Mouse (Mus musculus): Measurements from ENCODE around the gene Fgfr2. TPM values are rescaled to one million over a fixed set of nuclear protein-coding genes. Genes with fewer than 3 reads are reported as not detected.

The Fgfr2 gene
- polyA plus RNA-seq, 1 experiment from 2014 or later: 92.0 TPM

DNA sequence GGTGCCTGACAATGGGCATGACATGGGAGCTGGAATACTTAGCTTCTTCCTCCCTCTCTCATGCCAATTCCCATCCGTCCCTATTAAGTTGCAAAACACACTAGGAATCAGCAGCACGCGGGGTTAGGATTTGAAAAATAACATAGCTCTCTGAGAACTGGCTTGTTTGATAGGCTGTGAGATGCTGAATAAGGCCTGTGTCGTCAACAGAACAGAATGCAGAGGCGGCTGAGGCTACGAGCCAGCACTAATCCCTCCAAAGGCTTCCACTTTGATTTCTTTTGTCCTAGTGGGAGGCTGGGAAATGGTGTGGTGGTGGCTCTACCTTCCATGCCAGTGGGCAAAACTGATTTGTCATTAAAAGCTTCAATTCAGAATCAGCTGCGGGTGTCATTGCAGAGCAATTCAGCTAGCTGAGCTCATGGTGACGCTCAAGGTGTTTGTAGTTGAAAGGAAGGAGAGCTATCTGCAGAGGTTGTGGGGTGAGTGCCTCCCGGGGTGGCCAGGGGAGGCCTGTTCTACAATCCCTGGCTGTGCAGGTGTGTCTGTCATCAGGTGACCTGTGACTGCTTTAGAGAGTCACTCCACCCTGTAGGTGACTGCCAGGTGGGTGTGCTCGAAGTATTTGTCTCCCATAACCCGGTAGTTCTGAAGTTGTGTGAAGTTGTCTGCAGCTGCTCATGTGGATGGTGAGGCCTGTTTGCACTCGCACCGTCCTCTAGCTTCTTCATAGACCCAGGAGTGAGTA is 2532.9 kb downstream of the Fgfr2 start:
- 30% methylated on average over 13 of the region's 13 CpGs for WGBS
- Histone ChIP-seq H3K4me1 (ENCODE audit: control insufficient read depth, insufficient read depth, low read length) (peaks cover 15% of the 10 kb centered on the region), H3K4me3 (ENCODE audit: low read depth, low read length) (no peak overlapping the region), H3K9me3 (ENCODE audit: control insufficient read depth, low read length) (no peaks in the 10 kb centered on the region), H3K9ac (ENCODE audit: low read length) (no peak overlapping the region), H3K4me2 (no peak overlapping the region), H3K27me3 (ENCODE audit: control insufficient read depth, insufficient read depth, low read length) (no peaks in the 10 kb centered on the region), H3K27ac (ENCODE audit: low read depth, low read length) (no peak overlapping the region), H3K36me3 (ENCODE audit: control insufficient read depth, insufficient read depth, low read length) (no peaks in the 10 kb centered on the region)
- DNase-seq (ENCODE audit: low spot score, missing footprints): peak; percentile 85
- no peak for ATAC-seq (ENCODE audit: low FRiP score)

DNA sequence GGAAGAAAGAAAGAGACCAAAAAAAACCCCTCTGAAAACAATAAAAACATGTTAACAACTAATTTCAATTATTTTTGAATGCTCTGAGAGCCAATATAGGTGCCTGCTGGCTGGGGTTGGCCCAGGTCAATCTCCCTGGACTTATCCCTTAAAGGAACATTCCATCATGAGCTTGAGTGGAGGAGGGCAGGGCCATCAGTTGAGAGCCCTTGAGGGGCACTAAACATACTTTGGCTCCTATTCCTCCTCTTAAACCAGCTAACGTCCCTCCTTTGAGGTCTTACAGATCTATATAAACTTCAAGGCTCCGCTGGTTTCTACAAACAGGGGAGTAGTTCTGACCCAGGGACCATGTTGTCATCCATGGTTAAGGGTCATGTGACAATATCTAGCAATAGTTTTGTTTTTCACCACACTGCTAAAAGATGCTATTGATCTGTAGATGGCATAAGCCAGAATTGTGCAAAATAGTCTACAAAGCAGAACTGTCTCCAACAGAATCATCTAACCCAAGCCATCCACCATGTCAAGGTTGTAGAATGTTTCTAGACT is 2536.6 kb downstream of the Fgfr2 start:
- DNase-seq (ENCODE audit: low spot score, missing footprints) (peak; percentile 79), ATAC-seq (ENCODE audit: low FRiP score) (no peak)
- Histone ChIP-seq H3K4me2 (no peak overlapping the region), H3K4me1 (ENCODE audit: control insufficient read depth, insufficient read depth, low read length) (peaks cover 15% of the 10 kb centered on the region), H3K9ac (ENCODE audit: low read length) (no peak overlapping the region), H3K4me3 (ENCODE audit: low read depth, low read length) (no peak overlapping the region), H3K36me3 (ENCODE audit: control insufficient read depth, insufficient read depth, low read length) (no peaks in the 10 kb centered on the region), H3K27me3 (ENCODE audit: control insufficient read depth, insufficient read depth, low read length) (no peaks in the 10 kb centered on the region), H3K27ac (ENCODE audit: low read depth, low read length) (no peak overlapping the region), H3K9me3 (ENCODE audit: control insufficient read depth, low read length) (no peaks in the 10 kb centered on the region)
- 93% methylated on average over 2 of the region's 2 CpGs for WGBS

GRCm38 (mm10) chr7:130578607-130579006 is 2544.5 kb downstream of the Fgfr2 start:
- 82% methylated on average over 5 of the region's 5 CpGs for WGBS
- Histone ChIP-seq H3K4me3 (ENCODE audit: low read depth, low read length) (no peak overlapping the region), H3K27me3 (ENCODE audit: control insufficient read depth, insufficient read depth, low read length) (no peaks in the 10 kb centered on the region), H3K4me2 (no peak overlapping the region), H3K9me3 (ENCODE audit: control insufficient read depth, low read length) (no peaks in the 10 kb centered on the region), H3K9ac (ENCODE audit: low read length) (no peak overlapping the region), H3K27ac (ENCODE audit: low read depth, low read length) (no peak overlapping the region), H3K36me3 (ENCODE audit: control insufficient read depth, insufficient read depth, low read length) (no peaks in the 10 kb centered on the region), H3K4me1 (ENCODE audit: control insufficient read depth, insufficient read depth, low read length) (no peaks in the 10 kb centered on the region)
- ATAC-seq (ENCODE audit: low FRiP score): no peak
- no peak for DNase-seq (ENCODE audit: low spot score, missing footprints)

DNA sequence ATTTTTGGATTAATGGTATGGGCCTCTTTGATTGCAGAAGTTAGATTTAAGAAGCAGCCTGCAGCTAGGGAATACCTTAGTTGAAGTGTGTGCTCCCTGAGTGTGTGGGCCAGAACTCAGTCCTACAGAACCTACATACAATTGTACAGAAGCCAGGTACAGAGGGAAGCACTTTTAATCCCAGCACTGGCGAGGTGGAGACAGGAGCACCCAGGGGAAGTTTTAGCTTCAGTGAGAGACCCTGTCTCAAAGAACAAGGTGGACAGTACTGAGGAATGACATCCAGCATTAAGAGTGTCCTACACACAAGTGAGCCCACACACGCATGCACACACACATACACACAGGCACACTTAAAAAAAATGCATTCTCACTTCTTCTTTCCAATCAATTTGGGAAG is 2545.1 kb downstream of the Fgfr2 start:
- no peaks in the 10 kb centered on the region for H3K27me3 ChIP-seq (ENCODE audit: control insufficient read depth, insufficient read depth, low read length)
- no peak overlapping the region for H3K4me3 ChIP-seq (ENCODE audit: low read depth, low read length)
- H3K9ac ChIP-seq (ENCODE audit: low read length): no peak overlapping the region
- ATAC-seq (ENCODE audit: low FRiP score): no peak
- 91% methylated on average over 2 of the region's 2 CpGs for WGBS
- H3K4me2 ChIP-seq: no peak overlapping the region
- no peaks in the 10 kb centered on the region for H3K4me1 ChIP-seq (ENCODE audit: control insufficient read depth, insufficient read depth, low read length)
- no peaks in the 10 kb centered on the region for H3K9me3 ChIP-seq (ENCODE audit: control insufficient read depth, low read length)
- peak; percentile 81 for DNase-seq (ENCODE audit: low spot score, missing footprints)
- H3K36me3 ChIP-seq (ENCODE audit: control insufficient read depth, insufficient read depth, low read length): no peaks in the 10 kb centered on the region
- no peak overlapping the region for H3K27ac ChIP-seq (ENCODE audit: low read depth, low read length)

DNA sequence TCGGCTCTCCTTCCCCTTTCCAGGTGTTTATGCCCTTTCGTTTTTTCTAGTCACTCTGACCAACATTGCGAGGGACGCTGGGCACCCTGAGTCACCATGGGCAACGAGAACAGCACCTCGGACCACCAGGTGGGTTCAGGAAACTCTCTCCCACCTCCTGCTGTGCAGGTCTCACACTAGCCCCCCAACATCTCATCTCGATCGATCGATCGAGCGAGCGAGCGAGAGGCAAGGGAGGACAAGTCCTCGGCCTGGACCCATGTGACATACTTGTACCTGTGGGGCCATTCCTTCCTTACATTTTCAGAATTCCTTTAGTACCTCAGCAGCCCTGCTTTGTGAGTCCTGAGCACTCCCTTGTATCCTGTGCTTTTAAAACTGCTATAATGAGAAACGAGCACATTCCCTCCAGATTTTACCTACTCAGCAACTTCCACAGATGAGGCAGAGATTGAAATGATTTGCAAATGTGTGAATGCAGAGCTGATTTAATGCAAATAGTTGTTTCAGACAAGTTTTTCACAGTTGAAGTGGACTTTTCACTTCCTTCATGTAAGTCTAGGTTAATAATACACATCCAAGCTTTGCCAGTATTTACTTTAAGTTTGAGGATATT is 2545.7 kb downstream of the Fgfr2 start, which contains the start of gene Tacc2:
TSS of gene Tacc2 (plus strand) at position 51 of the 616 bp plus-strand sequence.
- peak; percentile 78 for DNase-seq (ENCODE audit: low spot score, missing footprints)
- 54% methylated on average over 15 of the region's 15 CpGs for WGBS
- Histone ChIP-seq H3K4me1 (ENCODE audit: control insufficient read depth, insufficient read depth, low read length) (no peaks in the 10 kb centered on the region), H3K36me3 (ENCODE audit: control insufficient read depth, insufficient read depth, low read length) (no peaks in the 10 kb centered on the region), H3K9ac (ENCODE audit: low read length) (no peak within 1 kb of the TSS), H3K4me3 (ENCODE audit: low read depth, low read length) (no peak within 1 kb of the TSS), H3K27ac (ENCODE audit: low read depth, low read length) (no peak within 1 kb of the TSS), H3K4me2 (no peak within 1 kb of the TSS), H3K9me3 (ENCODE audit: control insufficient read depth, low read length) (no peaks in the 10 kb centered on the region), H3K27me3 (ENCODE audit: control insufficient read depth, insufficient read depth, low read length) (no peaks in the 10 kb centered on the region)
- ATAC-seq (ENCODE audit: low FRiP score): no peak

DNA sequence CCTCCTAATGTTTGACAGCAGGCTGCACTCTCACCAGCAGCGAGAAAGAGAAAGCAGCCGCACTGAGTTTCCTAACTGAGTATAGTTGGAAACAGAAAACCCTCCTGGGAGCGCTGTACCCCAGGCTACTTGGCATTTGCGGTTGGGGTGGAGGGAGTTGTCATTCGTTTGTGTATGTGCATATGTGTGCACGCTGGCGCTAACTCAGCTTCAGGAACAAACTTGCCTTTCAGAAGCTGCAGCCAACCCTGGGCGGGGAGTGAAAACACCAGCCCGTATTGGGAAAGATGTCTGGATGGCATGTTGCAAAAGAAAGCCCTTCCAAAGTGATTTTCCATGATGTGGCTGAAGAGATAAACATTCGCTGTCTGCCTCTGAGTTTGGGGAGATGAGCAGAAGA is 2546.2 kb downstream of the Fgfr2 start:
- H3K4me3 ChIP-seq (ENCODE audit: low read depth, low read length): no peak overlapping the region
- H3K9ac ChIP-seq (ENCODE audit: low read length): no peak overlapping the region
- H3K27me3 ChIP-seq (ENCODE audit: control insufficient read depth, insufficient read depth, low read length): no peaks in the 10 kb centered on the region
- no peaks in the 10 kb centered on the region for H3K36me3 ChIP-seq (ENCODE audit: control insufficient read depth, insufficient read depth, low read length)
- DNase-seq (ENCODE audit: low spot score, missing footprints) (peak; percentile 79), ATAC-seq (ENCODE audit: low FRiP score) (no peak)
- WGBS: 42% methylated on average over 10 of the region's 10 CpGs
- H3K27ac ChIP-seq (ENCODE audit: low read depth, low read length): no peak overlapping the region
- H3K4me1 ChIP-seq (ENCODE audit: control insufficient read depth, insufficient read depth, low read length): no peaks in the 10 kb centered on the region
- H3K4me2 ChIP-seq: no peak overlapping the region
- H3K9me3 ChIP-seq (ENCODE audit: control insufficient read depth, low read length): no peaks in the 10 kb centered on the region

GRCm38 (mm10) chr7:130574211-130574991 is 2548.7 kb downstream of the Fgfr2 start:
- Histone ChIP-seq H3K4me2 (no peak overlapping the region), H3K27me3 (ENCODE audit: control insufficient read depth, insufficient read depth, low read length) (no peaks in the 10 kb centered on the region), H3K27ac (ENCODE audit: low read depth, low read length) (no peak overlapping the region), H3K9me3 (ENCODE audit: control insufficient read depth, low read length) (no peaks in the 10 kb centered on the region), H3K4me3 (ENCODE audit: low read depth, low read length) (no peak overlapping the region), H3K9ac (ENCODE audit: low read length) (no peak overlapping the region), H3K36me3 (ENCODE audit: control insufficient read depth, insufficient read depth, low read length) (no peaks in the 10 kb centered on the region), H3K4me1 (ENCODE audit: control insufficient read depth, insufficient read depth, low read length) (no peaks in the 10 kb centered on the region)
- ATAC-seq (ENCODE audit: low FRiP score): no peak
- 65% methylated on average over 13 of the region's 13 CpGs for WGBS
- DNase-seq (ENCODE audit: low spot score, missing footprints): peak; percentile 75

DNA sequence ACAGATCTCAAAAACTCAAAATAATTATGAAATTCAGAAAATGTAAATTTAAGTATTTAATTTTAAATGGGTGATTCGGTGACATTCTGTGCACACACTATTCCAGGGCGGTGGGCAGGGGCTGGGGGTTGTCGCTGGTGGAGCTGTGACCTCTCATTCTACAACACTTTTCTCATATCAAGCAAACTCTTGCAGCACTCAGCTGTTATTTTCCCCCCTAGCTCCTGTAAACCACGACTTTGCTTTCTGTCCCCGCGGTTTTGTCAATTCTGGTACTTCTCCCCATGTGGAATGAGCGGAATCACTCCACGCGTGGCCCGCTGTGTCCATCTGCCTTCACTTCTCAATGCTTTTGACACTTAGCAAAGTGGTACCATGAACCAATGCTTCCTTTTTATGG is 2549.4 kb downstream of the Fgfr2 start:
- no peak overlapping the region for H3K27ac ChIP-seq (ENCODE audit: low read depth, low read length)
- DNase-seq (ENCODE audit: low spot score, missing footprints): peak; percentile 59
- H3K4me1 ChIP-seq (ENCODE audit: control insufficient read depth, insufficient read depth, low read length): no peaks in the 10 kb centered on the region
- H3K4me3 ChIP-seq (ENCODE audit: low read depth, low read length): no peak overlapping the region
- WGBS: 94% methylated on average over 10 of the region's 10 CpGs
- H3K9ac ChIP-seq (ENCODE audit: low read length): no peak overlapping the region
- H3K9me3 ChIP-seq (ENCODE audit: control insufficient read depth, low read length): no peaks in the 10 kb centered on the region
- no peaks in the 10 kb centered on the region for H3K36me3 ChIP-seq (ENCODE audit: control insufficient read depth, insufficient read depth, low read length)
- ATAC-seq (ENCODE audit: low FRiP score): no peak
- no peak overlapping the region for H3K4me2 ChIP-seq
- H3K27me3 ChIP-seq (ENCODE audit: control insufficient read depth, insufficient read depth, low read length): no peaks in the 10 kb centered on the region

- Histone ChIP-seq H3K27ac (ENCODE audit: low read depth, low read length) (no peak within 1 kb of the TSS), H3K4me3 (ENCODE audit: low read depth, low read length) (no peak within 1 kb of the TSS), H3K9me3 (ENCODE audit: control insufficient read depth, low read length) (no peaks in the 10 kb centered on the region), H3K9ac (ENCODE audit: low read length) (no peak within 1 kb of the TSS), H3K27me3 (ENCODE audit: control insufficient read depth, insufficient read depth, low read length) (no peaks in the 10 kb centered on the region), H3K36me3 (ENCODE audit: control insufficient read depth, insufficient read depth, low read length) (no peaks in the 10 kb centered on the region), H3K4me1 (ENCODE audit: control insufficient read depth, insufficient read depth, low read length) (no peaks in the 10 kb centered on the region), H3K4me2 (no peak within 1 kb of the TSS)
- WGBS: 95% methylated on average over 8 of the region's 11 CpGs
- DNase-seq (ENCODE audit: low spot score, missing footprints) (peak; percentile 64), ATAC-seq (ENCODE audit: low FRiP score) (no peak)
Measured at GRCm38 (mm10) chr7:130572821-130573220, 2550.3 kb downstream of the Fgfr2 start, which contains the start of gene Nsmce4a. Gene Nsmce4a (minus strand): TSS chr7:130573118.
